Mouse (Mus musculus): ENCODE measurements around the gene Atp13a1. TPM values are rescaled to one million over a fixed set of nuclear protein-coding genes. Genes with fewer than 3 reads are reported as not detected.

The Atp13a1 gene
- polyA plus RNA-seq (2017; shearing (Covaris generic)): 100 to 1,000 TPM in 1 of 2 experiments, 10 to 100 TPM in 1; 85.5 to 118 TPM

DNA sequence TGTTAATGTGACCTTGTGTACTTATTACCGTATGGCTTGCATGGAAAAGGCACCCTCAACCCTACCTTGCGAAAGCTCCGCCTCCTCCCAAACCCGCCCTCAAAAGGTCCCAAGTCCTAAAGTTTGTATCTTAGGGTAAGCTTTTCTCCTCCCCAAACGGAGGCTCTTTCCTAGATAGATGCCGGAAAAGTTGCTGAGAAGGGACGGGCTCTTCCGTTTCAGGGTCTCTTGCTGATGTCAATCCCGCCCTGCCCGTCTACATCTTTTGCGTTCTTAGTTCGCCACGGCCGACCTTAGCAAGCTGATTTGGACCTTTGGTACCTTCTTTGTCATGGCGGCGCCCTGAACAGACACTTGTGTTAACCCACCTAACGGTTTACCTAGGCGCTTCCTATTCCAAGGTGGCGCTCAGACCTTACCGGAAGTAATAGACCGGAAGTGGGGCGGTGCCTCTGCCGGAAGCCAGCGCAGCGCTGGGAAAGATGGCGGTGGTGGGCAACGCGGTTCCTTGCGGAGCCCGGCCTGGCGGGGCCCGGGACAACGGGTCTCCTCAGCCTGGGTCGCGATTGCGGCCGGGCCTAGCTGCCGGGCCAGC lies at the start of gene Atp13a1, which contains the start of gene Zfp866:
TSS of gene Atp13a1 (plus strand) at position 391 of the 595 bp plus-strand sequence.
TSS of gene Zfp866 (minus strand) at position 406 of the 595 bp plus-strand sequence.

DNA sequence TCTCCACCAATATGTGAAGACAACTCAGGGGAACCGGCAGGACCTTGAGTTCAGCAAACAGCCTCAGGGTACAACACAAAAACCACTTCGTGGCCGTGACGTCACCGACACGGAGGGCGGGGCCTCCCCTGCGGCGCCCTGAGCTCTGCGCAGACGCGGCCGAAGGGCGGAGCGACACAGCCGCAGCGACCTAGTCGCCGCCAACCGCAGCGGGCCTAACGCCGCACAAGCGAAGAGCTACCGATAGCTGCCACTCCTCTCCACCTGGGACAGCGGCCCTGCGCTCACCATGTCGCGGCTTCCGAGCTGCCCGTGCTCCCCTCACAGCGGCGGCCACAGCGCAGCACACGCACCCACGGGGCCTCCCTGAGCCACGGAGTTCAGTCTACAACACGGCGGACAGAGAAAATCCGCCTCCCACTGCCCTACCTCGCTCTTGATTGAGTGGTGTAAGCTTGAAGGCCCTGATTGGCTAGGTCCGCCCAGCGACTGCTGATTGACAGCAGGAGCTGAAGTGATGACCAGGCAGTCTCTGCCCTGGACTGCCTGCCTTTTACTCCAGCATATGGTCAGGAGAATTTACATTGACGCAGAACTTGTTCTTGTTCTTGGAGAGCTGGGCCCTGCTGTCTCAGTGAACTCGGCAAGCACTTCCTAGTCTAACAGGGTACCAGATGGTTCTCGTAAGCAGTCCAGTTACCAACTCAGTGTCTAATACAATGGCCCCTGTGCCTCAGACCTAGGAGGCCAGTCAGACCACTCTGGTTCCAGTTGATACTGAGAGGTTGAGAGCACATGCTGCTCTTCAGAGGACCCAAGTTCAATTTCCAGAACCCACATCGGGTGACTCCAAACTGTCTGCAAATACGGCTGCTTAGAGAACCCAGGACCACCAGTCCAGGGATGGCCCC lies 41.2 kb upstream of the Atp13a1 start, which contains the start of gene Zfp963:
TSS of gene Zfp963 (minus strand) at position 427 of the 911 bp plus-strand sequence.

DNA sequence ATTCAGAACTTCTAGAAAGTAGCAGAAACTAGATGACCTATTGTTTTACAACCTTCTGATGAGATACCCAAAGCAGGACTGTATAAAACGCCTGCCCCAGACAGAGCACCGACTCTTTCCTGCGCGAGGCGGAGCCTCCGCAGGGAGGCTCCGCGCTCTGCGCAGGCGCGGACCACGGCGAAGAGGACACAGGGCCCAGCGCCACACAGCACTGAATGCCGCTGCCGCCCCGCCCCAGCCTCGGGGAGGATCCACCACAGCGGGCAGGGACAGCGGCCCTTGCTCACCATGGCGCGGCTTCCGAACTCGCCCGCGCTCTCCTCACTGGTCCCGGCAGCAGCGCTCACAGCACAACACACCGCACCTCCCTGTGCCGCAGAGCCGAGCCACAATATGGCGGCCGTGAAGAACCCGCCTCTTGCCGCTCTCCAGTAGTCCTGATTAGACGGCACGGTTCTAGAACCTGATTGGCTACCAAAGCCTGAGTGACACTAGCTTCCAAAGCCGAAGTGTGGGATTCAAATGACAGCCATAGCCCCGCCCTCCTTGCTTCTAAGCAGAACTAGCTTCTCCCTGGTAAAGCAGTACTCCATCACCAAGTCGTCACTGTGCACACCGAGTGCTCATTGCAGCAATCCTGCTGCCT lies 16.3 kb upstream of the Atp13a1 start, which contains the start of gene Gm20422:
TSS of gene Gm20422 (minus strand) at position 384 of the 646 bp plus-strand sequence.

DNA sequence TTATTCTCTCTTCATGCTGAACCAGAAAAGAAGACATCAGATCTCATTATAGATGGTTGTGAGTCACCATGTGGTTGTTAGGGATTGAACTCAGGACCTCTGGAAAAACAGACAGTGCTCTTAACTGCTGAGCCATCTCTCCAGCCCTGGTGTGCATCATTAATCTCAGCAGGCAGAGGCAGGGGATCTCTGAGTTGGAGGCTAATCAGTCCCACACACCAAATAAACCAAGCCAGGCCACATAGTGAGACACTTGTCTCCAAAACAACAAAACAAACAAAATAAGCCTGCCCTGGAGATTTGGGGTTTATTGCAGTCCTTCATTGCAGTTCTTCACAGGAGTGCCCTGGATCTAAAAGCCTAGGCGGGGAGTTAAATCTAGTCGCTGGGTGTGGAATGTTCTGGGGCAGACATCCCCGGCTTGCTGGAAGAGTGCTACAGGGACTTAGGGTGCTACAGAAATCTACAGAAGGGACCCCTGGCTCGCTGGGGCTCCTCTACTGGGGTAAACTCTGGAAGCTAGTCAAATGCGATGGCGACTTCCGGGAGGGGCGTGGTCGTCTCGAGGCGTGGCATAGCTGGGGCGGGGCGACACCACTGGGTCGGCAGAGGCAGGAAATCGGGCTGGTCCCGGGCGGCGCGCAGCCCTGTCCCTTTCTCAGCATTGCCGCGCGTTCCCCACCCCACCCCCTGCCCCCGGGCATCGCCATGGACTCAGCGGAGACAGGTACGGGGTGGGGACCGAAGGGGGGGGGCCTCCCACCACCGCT lies 17.3 kb downstream of the Atp13a1 start, which contains the start of gene Gmip:
TSS of gene Gmip (plus strand) at position 586 of the 770 bp plus-strand sequence.

DNA sequence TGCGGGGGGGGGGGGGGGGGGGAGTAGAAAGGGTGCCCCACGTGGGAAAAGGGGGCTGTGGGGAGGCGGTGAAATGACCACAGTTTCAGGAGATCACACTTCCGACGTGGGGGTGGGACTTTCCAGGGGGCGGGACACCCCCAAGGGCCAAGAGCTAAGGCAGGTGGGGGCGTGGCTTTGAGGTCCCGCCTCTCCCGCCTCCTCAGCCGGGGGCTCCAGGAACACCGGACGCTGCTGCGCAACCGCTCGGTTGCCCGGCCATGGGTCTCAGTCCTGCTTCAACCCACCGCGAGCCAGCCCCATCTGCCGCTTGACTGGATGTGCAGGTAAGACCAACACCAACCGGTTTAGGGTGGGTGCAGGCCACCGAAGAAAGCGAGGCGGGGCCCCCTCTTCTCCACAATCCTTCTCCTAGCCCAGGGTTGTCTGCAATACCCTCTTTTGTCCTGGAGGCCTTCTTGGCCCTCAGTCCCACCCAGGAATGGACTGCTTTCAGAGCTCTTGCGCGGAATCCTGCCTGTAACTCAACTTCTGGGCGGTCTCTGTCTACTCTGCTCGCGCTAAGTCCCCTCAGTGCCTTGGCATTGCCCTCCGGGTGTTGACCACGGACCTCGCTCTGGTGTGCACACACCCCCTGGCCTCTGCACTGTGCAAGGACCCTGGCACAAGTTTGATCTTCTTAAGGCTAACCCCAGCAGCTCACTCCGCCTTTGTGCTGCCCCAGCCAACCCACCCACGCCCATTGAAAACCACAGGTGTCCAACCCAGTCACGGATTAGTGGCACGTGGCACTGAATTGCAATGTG lies 31.6 kb downstream of the Atp13a1 start, which contains the start of gene Lpar2:
TSS of gene Lpar2 (plus strand) at position 44 of the 806 bp plus-strand sequence.

DNA sequence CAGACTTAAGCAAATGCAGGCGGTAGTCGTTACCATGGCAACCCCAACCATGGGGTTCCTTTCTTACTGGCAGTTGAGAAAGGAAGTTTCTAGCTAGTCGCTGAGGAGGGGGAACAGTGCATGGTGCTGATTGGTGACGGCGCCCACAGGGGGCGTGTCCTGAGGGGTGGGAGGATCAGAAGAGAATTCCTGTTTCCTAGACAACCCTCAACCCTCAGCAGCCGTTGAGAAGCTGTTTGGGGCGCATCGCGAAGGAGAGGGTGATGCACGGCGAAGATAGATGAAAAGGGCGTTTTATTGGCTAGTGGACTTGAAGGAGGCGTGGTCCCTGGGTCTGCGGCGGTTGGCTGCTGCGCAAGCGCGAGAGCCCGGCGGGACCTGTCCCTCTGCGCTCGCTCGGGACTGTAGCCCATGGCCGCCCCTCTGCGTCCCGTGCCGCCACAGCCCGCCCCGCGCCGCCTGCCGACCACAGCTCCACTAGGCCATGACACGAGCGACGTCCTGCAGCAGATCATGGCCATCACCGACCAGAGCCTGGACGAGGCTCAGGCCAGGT lies 41.4 kb downstream of the Atp13a1 start, which contains the start of gene Pbx4:
TSS of gene Pbx4 (plus strand) at position 194 of the 556 bp plus-strand sequence.

Other genes starting within 250 kb of the Atp13a1 start
- 10 to 100 TPM; 25.5 to 35.5 TPM for gene Zfp868, start 165.6 kb upstream of the Atp13a1 start, polyA plus RNA-seq (2017; shearing (Covaris generic))
- gene Zfp964, start 136.7 kb upstream of the Atp13a1 start, polyA plus RNA-seq (2017; shearing (Covaris generic)): 1 to 10 TPM in 1 of 2 experiments, under 1 TPM in 1; 0.95 to 1.6 TPM
- gene Zfp869, start 80.4 kb upstream of the Atp13a1 start, polyA plus RNA-seq (2017; shearing (Covaris generic)): 10 to 100 TPM; 59.9 to 63.2 TPM
- gene Zfp963, start 41.2 kb upstream of the Atp13a1 start, polyA plus RNA-seq (2017; shearing (Covaris generic)): 1 to 10 TPM; 7.5 to 7.9 TPM
- not detected for gene Gm20422, start 16.3 kb upstream of the Atp13a1 start, polyA plus RNA-seq (2017; shearing (Covaris generic))
- gene Zfp866, start within 50 bp of the Atp13a1 start, polyA plus RNA-seq (2017; shearing (Covaris generic)): 10 to 100 TPM; 24.3 to 28.0 TPM
- 100 to 1,000 TPM; 119 to 150 TPM for gene Gmip, start 17.5 kb downstream of the Atp13a1 start, polyA plus RNA-seq (2017; shearing (Covaris generic))
- gene Lpar2, start 31.3 kb downstream of the Atp13a1 start, polyA plus RNA-seq (2017; shearing (Covaris generic)): under 1 TPM; 0.18 to 0.23 TPM
- 10 to 100 TPM; 18.4 to 27.8 TPM for gene Pbx4, start 41.3 kb downstream of the Atp13a1 start, polyA plus RNA-seq (2017; shearing (Covaris generic))
- under 1 TPM in 1 of 2 experiments, not detected in 1; 0.07 TPM for gene Cilp2, start 96.5 kb downstream of the Atp13a1 start, polyA plus RNA-seq (2017; shearing (Covaris generic))
- 1 to 10 TPM; 4.3 to 5.5 TPM for gene Tssk6, start 111.0 kb downstream of the Atp13a1 start, polyA plus RNA-seq (2017; shearing (Covaris generic))
- 100 to 1,000 TPM; 156 to 161 TPM for gene Ndufa13, start 111.4 kb downstream of the Atp13a1 start, polyA plus RNA-seq (2017; shearing (Covaris generic))
- 1 to 10 TPM in 1 of 2 experiments, not detected in 1; 2.0 TPM for gene Yjefn3, start 111.5 kb downstream of the Atp13a1 start, polyA plus RNA-seq (2017; shearing (Covaris generic))
- 100 to 1,000 TPM; 126 to 142 TPM for gene Gatad2a, start 205.2 kb downstream of the Atp13a1 start, polyA plus RNA-seq (2017; shearing (Covaris generic))